Mouse (Mus musculus): ENCODE data around the gene Cyth3. TPM values are rescaled to one million over a fixed set of nuclear protein-coding genes. Genes with fewer than 3 reads are reported as not detected.

The Cyth3 gene
- polyA plus RNA-seq, 1 experiment = 119 TPM

GRCm38 (mm10) chr5:143732180-143732891 lies 110.1 kb downstream of the Cyth3 start, which contains the start of gene Usp42:
Gene Usp42 (minus strand): TSS chr5:143732280.
- no peak for TF ChIP-seq GATA1 (IDR thresholded peaks at IDR 0.05; ENCODE audit: low read length)

- no peak for TF ChIP-seq GATA1 (IDR thresholded peaks at IDR 0.05; ENCODE audit: low read length)
Measured at GRCm38 (mm10) chr5:143749630-143750208, 127.5 kb downstream of the Cyth3 start.

- TF ChIP-seq GATA1 (IDR thresholded peaks at IDR 0.05; ENCODE audit: low read length) = no peak
Measured at GRCm38 (mm10) chr5:143755529-143756141, 133.4 kb downstream of the Cyth3 start.

- TF ChIP-seq GATA1 (IDR thresholded peaks at IDR 0.05; ENCODE audit: low read length) = no peak
Measured at GRCm38 (mm10) chr5:143757755-143758443, 135.7 kb downstream of the Cyth3 start.

- no peak for TF ChIP-seq GATA1 (IDR thresholded peaks at IDR 0.05; ENCODE audit: low read length)
Measured at GRCm38 (mm10) chr5:143759554-143759953, 137.3 kb downstream of the Cyth3 start.

Other genes starting within 250 kb of the Cyth3 start
- 70.5 and 91.3 TPM in 2 replicates for gene Kdelr2, start 218.6 kb upstream of the Cyth3 start, polyA plus RNA-seq (2012)
- gene Daglb, start 157.9 kb upstream of the Cyth3 start, polyA plus RNA-seq (2012) = 3.5 and 6.1 TPM in 2 replicates
- gene Rac1, start 94.4 kb upstream of the Cyth3 start, polyA plus RNA-seq (2012) = 108 and 155 TPM in 2 replicates
- gene Usp42, start 109.8 kb downstream of the Cyth3 start, polyA plus RNA-seq (2012) = 19.8 and 28.3 TPM in 2 replicates
- 19.0 and 26.8 TPM in 2 replicates for gene Eif2ak1, start 195.3 kb downstream of the Cyth3 start, polyA plus RNA-seq (2012)